Mouse (Mus musculus) E14TG2a.4 (cell line): ENCODE data around the gene Armc9.

Experiments
- H3K27me3 ChIP-seq: 2 replicates; pipeline ENCODE4 v1.6.1; 2014; ENCODE audit warnings: low read length, control low read depth; ENCODE audit not compliant: insufficient read depth
- H3K36me3 ChIP-seq: 2 replicates; pipeline ENCODE4 v1.6.1; 2014; ENCODE audit warnings: low read length, control low read depth; ENCODE audit not compliant: insufficient read depth
- H3K4me1 ChIP-seq: replicated peaks from 2 replicates; pipeline ENCODE4 v1.6.1; 2014; ENCODE audit warnings: low read depth, low read length, control low read depth
- H3K4me3 ChIP-seq: replicated peaks from 2 replicates; pipeline ENCODE4 v1.5.1; 2014; ENCODE audit warnings: mild to moderate bottlenecking, low read length
- H3K9me3 ChIP-seq: 2 replicates; pipeline ENCODE4 v1.6.1; 2014; ENCODE audit warnings: low read length, control low read depth
- CTCF ChIP-seq: conservative IDR thresholded peaks from 2 replicates; pipeline ENCODE4 v1.5.1; 2014; ENCODE audit warnings: low read length
- NANOG ChIP-seq: IDR thresholded peaks from 2 replicates; pipeline ENCODE4 v1.6.1; 2014; ENCODE audit warnings: borderline replicate concordance, low read length, mixed read lengths
- POU5F1 ChIP-seq: IDR thresholded peaks from 2 replicates; pipeline ENCODE4 v1.6.1; 2014; ENCODE audit warnings: low read length, borderline replicate concordance

Gene Armc9

GRCm38 (mm10) chr1:86154133-86154823, at the start of gene Armc9:
TSS of gene Armc9 (plus strand) at chr1:86154780.
- H3K9me3 ChIP-seq: peaks cover 8% of the 10 kb centered on the region
- TF ChIP-seq NANOG (no peak), POU5F1 (no peak), CTCF (no peak)
- H3K4me3 ChIP-seq: peak within 1 kb of the TSS; percentile 88
- no peaks in the 10 kb centered on the region for H3K27me3 ChIP-seq
- H3K4me1 ChIP-seq: peaks cover 18% of the 10 kb centered on the region
- peaks cover 25% of the 10 kb centered on the region for H3K36me3 ChIP-seq

GRCm38 (mm10) chr1:86105054-86105453, 49.5 kb upstream of the Armc9 start:
- H3K4me1 ChIP-seq: no peaks in the 10 kb centered on the region
- no peak overlapping the region for H3K4me3 ChIP-seq
- H3K36me3 ChIP-seq: peaks cover 63% of the 10 kb centered on the region
- no peaks in the 10 kb centered on the region for H3K27me3 ChIP-seq
- H3K9me3 ChIP-seq: no peaks in the 10 kb centered on the region
- TF ChIP-seq POU5F1 (no peak), NANOG (no peak), CTCF (no peak)

- Histone ChIP-seq H3K9me3 (no peaks in the 10 kb centered on the region), H3K27me3 (no peaks in the 10 kb centered on the region), H3K4me1 (no peaks in the 10 kb centered on the region; the same call in 1 of the 2 replicates), H3K36me3 (peaks cover 63% of the 10 kb centered on the region), H3K4me3 (no peak within 1 kb of the TSS)
- no peak for TF ChIP-seq CTCF
- TF ChIP-seq NANOG: no peak
- TF ChIP-seq POU5F1: no peak
Measured at GRCm38 (mm10) chr1:86111779-86112178, 42.8 kb upstream of the Armc9 start, which contains the start of gene Htr2b. TSS of gene Htr2b (minus strand) at chr1:86111970.

- TF ChIP-seq CTCF (no peak), NANOG (no peak), POU5F1 (no peak)
- H3K9me3 ChIP-seq: no peaks in the 10 kb centered on the region
Measured at GRCm38 (mm10) chr1:86114141-86114540, 40.4 kb upstream of the Armc9 start.

GRCm38 (mm10) chr1:86119549-86119948, 35.0 kb upstream of the Armc9 start:
- no peaks in the 10 kb centered on the region for H3K9me3 ChIP-seq

More at GRCm38 (mm10) chr1:86114141-86114540, 40.4 kb upstream of the Armc9 start:
- no peaks in the 10 kb centered on the region for H3K27me3 ChIP-seq
- H3K4me1 ChIP-seq: peaks cover 9% of the 10 kb centered on the region; the same call in 1 of the 2 replicates
- peaks cover 69% of the 10 kb centered on the region for H3K36me3 ChIP-seq
- no peak overlapping the region for H3K4me3 ChIP-seq

GRCm38 (mm10) chr1:86126036-86126435, 28.5 kb upstream of the Armc9 start:
- Histone ChIP-seq H3K36me3 (peaks cover 95% of the 10 kb centered on the region), H3K9me3 (no peaks in the 10 kb centered on the region), H3K27me3 (no peaks in the 10 kb centered on the region), H3K4me1 (no peaks in the 10 kb centered on the region), H3K4me3 (no peak overlapping the region)
- no peak for TF ChIP-seq POU5F1
- no peak for TF ChIP-seq NANOG
- no peak for TF ChIP-seq CTCF

More at GRCm38 (mm10) chr1:86119549-86119948, 35.0 kb upstream of the Armc9 start:
- Histone ChIP-seq H3K27me3 (no peaks in the 10 kb centered on the region), H3K36me3 (peaks cover 93% of the 10 kb centered on the region), H3K4me1 (peaks cover 9% of the 10 kb centered on the region; the same call in 1 of the 2 replicates), H3K4me3 (no peak overlapping the region)
- TF ChIP-seq CTCF: no peak
- no peak for TF ChIP-seq NANOG
- no peak for TF ChIP-seq POU5F1

- no peak for TF ChIP-seq CTCF
- TF ChIP-seq NANOG: no peak
- TF ChIP-seq POU5F1: no peak
- Histone ChIP-seq H3K9me3 (no peaks in the 10 kb centered on the region), H3K36me3 (peaks cover 92% of the 10 kb centered on the region), H3K27me3 (no peaks in the 10 kb centered on the region), H3K4me3 (no peak within 1 kb of the TSS), H3K4me1 (peaks cover 8% of the 10 kb centered on the region; the same call in 1 of the 2 replicates)
Measured at GRCm38 (mm10) chr1:86133337-86133736, 21.2 kb upstream of the Armc9 start, which contains the start of gene Gm21972. TSS of gene Gm21972 (plus strand) at chr1:86133637.

GRCm38 (mm10) chr1:86135315-86135714, 19.3 kb upstream of the Armc9 start:
- H3K4me1 ChIP-seq: peaks cover 8% of the 10 kb centered on the region; the same call in 1 of the 2 replicates
- no peaks in the 10 kb centered on the region for H3K27me3 ChIP-seq
- TF ChIP-seq POU5F1: no peak
- TF ChIP-seq NANOG: no peak
- TF ChIP-seq CTCF: no peak
- H3K9me3 ChIP-seq: no peaks in the 10 kb centered on the region
- H3K36me3 ChIP-seq: peaks cover 90% of the 10 kb centered on the region
- H3K4me3 ChIP-seq: no peak overlapping the region

- peaks cover 60% of the 10 kb centered on the region for H3K36me3 ChIP-seq
- H3K27me3 ChIP-seq: no peaks in the 10 kb centered on the region
- H3K9me3 ChIP-seq: no peaks in the 10 kb centered on the region
- peaks cover 19% of the 10 kb centered on the region for H3K4me1 ChIP-seq
- H3K4me3 ChIP-seq: no peak overlapping the region
- TF ChIP-seq NANOG (no peak), CTCF (no peak), POU5F1 (no peak)
Measured at GRCm38 (mm10) chr1:86141081-86141480, 13.5 kb upstream of the Armc9 start.
